Mouse (Mus musculus) erythroblast, embryonic 14.5 days (primary cell): ENCODE data around the gene Plxnb3.

Experiments used
- GATA1 ChIP-seq: IDR thresholded peaks from 2 replicates; pipeline ENCODE4 v1.6.1; 2012; ENCODE audit warnings: low read length, inconsistent platforms, mixed read lengths
- TAL1 ChIP-seq: IDR thresholded peaks from 3 replicates; pipeline ENCODE4 v1.6.1; 2012; ENCODE audit warnings: low read length, inconsistent platforms, mixed read lengths

DNA sequence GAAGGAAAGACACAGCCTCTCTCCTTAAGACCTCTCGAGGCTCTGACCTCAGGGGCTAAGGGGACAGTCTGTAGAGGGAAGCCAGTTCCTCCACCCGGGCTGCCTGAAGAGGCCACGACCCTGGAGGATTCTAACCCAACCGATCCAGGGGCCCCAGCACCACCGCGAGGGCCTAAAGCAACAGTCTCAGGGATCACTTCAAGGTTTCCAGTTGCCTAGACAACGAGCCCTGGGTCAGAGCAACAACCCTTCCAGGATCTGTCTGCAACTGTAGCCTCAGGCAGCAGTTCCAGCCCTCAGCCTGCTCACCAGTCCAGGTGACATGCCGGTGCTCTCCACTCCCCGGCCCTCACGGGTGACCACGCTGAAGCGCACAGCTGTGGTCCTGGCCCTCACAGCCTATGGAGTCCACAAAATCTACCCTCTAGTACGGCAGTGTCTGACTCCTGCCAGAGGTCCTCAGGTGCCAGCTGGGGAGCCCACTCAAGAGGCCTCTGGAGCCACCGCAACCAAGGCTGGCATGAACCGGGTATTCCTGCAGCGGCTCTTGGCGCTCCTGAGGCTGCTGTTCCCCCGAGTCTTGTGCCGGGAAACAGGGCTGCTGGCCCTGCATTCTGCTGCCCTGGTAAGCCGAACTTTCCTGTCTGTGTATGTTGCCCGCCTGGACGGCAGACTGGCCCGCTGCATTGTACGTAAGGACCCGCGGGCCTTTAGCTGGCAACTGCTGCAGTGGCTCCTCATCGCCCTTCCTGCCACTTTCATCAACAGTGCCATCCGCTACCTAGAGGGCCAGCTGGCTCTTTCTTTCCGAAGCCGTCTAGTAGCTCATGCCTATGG lies 40.0 kb upstream of the Plxnb3 start:
- TF ChIP-seq TAL1 = no peak
- no peak for TF ChIP-seq GATA1
